Mouse (Mus musculus) lung, embryonic 15.5 days (tissue): ENCODE data around the gene Sorl1. TPM values are rescaled to one million over a fixed set of nuclear protein-coding genes. Genes with fewer than 3 reads are reported as not detected.

Source experiments
- ATAC-seq: fragments of 200-750 bp; cut with Nextera tagmentation; 2 replicates; pipeline ENCODE4 v1.8.0; 2017; ENCODE audit warnings: moderate number of reproducible peaks, borderline replicate concordance; ENCODE audit not compliant: low FRiP score, low TSS enrichment; ENCODE audit errors: extremely low read depth
- H3K27ac ChIP-seq: fragments of 300-500 bp; sonication (generic); 2 replicates; pipeline ENCODE4 v1.5.1; 2015; ENCODE audit warnings: moderate library complexity, mild to moderate bottlenecking, inconsistent platforms
- H3K27me3 ChIP-seq: fragments of 300-500 bp; sonication (generic); 2 replicates; pipeline ENCODE4 v1.6.1; 2015; ENCODE audit warnings: inconsistent platforms
- H3K36me3 ChIP-seq: fragments of 300-500 bp; sonication (generic); 2 replicates; pipeline ENCODE4 v1.6.1; 2015; ENCODE audit warnings: inconsistent platforms
- H3K4me1 ChIP-seq: fragments of 300-500 bp; sonication (generic); 2 replicates; pipeline ENCODE4 v1.6.1; 2015; ENCODE audit warnings: inconsistent platforms
- H3K4me2 ChIP-seq: fragments of 300-500 bp; sonication (generic); 2 replicates; pipeline ENCODE4 v1.6.1; 2015; ENCODE audit warnings: inconsistent platforms, mild to moderate bottlenecking, moderate library complexity
- H3K4me3 ChIP-seq: fragments of 300-500 bp; sonication (generic); 2 replicates; pipeline ENCODE4 v1.5.1; 2015; ENCODE audit warnings: mild to moderate bottlenecking, inconsistent platforms
- H3K9ac ChIP-seq: fragments of 300-500 bp; sonication (generic); 2 replicates; pipeline ENCODE4 v1.6.1; 2015; ENCODE audit warnings: inconsistent platforms
- H3K9me3 ChIP-seq: fragments of 300-500 bp; sonication (generic); 2 replicates; pipeline ENCODE4 v1.6.1; 2016; ENCODE audit warnings: inconsistent platforms
- WGBS: fragments of 180-500 bp; shearing (Covaris S2); methylation state at CpG from one replicate; pipeline ENCODE4 v1.1.7; 2015; 5-methylcytosine and 5-hydroxymethylcytosine counted together
- polyA plus RNA-seq: library from polyadenylated mRNA; unstranded; fragments of >200 nt; fragmentation: Nextera tagmentation; extraction: Ambion mirVana; gene quantifications from 2 replicates; pipeline ENCODE4 v1.2.1, GENCODE M21; 2015

Sorl1 gene
- polyA plus RNA-seq, 1 experiment from 2014 or later, result 14.9 TPM

DNA sequence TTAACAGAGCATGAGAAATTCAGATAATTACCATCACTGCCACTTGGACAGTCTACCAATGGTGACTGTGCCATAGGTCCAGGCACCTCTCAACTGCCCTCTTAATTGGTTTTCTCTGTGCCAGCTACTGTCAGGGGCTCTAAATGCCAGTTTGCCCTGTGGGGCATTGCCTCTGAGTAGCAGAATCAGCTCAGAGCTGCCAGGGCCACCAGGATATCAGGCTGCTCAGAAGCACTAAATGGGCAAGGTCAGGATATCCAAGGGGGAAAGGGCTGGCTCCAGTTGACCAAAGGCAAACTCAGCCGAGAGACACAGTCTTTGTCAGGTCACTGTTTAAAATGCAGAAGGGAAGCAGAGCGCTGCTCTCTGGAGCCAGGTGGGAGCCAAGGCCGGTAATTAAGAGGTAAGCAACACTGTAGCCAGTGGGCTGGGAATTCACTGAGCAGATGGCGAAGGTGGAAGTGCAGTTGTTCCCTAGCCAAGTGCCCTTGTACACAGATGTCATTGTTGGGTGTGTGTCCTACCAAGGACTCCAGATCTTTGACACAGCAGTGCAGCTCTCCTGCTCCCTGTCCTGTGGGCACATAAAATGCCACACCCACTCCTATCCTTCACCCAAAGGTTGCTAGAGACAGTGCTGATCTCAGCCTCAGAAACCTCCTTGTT, 181.0 kb downstream of the Sorl1 start:
- Histone ChIP-seq H3K36me3 (no peaks in the 10 kb centered on the region), H3K4me1 (peaks cover 10% of the 10 kb centered on the region), H3K4me2 (no peak overlapping the region), H3K9me3 (no peaks in the 10 kb centered on the region), H3K27me3 (no peaks in the 10 kb centered on the region), H3K27ac (no peak overlapping the region), H3K4me3 (no peak overlapping the region), H3K9ac (no peak overlapping the region)
- ATAC-seq, result no peak
- 73% methylated on average over 4 of the region's 4 CpGs for WGBS

DNA sequence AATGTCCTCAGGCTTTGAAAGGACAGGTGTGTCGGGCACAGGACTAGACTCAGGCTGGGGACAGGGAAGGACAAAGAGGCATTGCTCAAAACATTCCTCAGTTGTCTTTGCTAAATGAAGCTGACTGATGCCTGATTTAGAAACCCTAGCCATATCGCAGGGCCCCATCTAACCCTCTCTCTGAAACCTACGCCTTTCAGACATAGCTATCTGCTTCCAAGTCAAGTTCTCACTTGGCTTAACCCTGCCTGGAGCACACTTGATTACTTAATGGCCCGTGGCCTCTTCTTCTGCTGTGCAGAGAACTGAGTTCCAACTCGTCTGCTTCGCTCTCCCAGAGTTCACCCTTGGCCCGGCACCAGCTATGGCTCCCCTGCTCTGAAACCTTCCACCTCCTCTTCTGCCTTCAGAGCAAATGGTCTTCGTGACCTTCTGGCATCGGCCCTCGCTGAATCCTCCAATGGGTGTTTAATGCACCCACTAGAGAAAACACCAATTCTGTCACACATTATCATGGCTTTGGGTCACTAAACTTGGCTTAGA, 183.7 kb downstream of the Sorl1 start:
- 75% methylated on average over 10 of the region's 10 CpGs for WGBS

DNA sequence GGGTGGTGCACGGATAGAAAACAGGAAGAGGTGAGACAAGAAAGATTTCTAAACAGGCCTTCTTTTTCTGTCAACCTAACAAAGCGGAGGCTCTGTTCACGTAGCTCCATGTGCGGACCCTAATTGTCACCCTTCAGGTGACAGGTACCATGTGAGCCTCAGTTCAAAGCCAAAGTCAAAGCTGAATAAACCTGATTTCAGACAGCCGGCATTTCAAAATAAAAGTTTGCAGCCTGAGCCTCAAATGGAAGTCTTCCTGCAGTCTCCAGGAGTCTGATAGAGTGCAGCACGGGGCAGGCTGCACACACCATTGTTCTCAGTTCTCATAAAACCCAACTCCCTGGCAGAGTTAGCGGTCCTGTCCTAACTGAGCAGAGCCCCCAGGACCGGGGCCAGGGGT, 185.6 kb downstream of the Sorl1 start:
- Histone ChIP-seq H3K9ac (no peak overlapping the region), H3K4me1 (peaks cover 37% of the 10 kb centered on the region), H3K4me3 (no peak overlapping the region), H3K27ac (peak overlapping the region; percentile 83; the same call in 1 of the 2 replicates), H3K9me3 (no peaks in the 10 kb centered on the region), H3K36me3 (no peaks in the 10 kb centered on the region), H3K27me3 (no peaks in the 10 kb centered on the region), H3K4me2 (no peak overlapping the region)
- no peak for ATAC-seq
- WGBS, result 34% methylated on average over 8 of the region's 8 CpGs

More for the DNA sequence above, 183.7 kb downstream of the Sorl1 start:
- no peak for ATAC-seq
- Histone ChIP-seq H3K9ac (no peak overlapping the region), H3K27ac (no peak overlapping the region), H3K36me3 (no peaks in the 10 kb centered on the region), H3K4me2 (no peak overlapping the region), H3K4me1 (peaks cover 28% of the 10 kb centered on the region), H3K27me3 (no peaks in the 10 kb centered on the region), H3K9me3 (no peaks in the 10 kb centered on the region), H3K4me3 (no peak overlapping the region)

DNA sequence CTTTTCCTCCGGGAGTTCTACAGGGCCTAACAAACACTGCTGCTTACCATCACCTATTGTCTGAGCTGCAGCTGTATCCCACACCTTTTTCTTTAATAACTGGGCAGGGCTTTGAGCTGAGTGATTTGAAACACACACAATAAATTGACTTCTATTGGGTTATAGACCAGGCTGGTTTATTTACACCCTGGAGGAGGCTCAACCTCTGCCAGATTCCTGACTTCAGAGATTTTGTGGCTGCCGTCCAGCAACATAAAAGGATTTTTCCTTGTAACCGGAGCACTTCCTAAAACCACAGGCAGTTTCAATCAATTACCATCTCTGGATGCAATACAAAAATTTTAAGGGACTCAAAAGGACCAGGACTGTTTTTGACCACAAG, 186.1 kb downstream of the Sorl1 start:
- no peaks in the 10 kb centered on the region for H3K27me3 ChIP-seq
- ATAC-seq, result peak; percentile 23; the same call in 1 of the 2 replicates
- no peaks in the 10 kb centered on the region for H3K9me3 ChIP-seq
- H3K4me1 ChIP-seq, result peaks cover 37% of the 10 kb centered on the region
- H3K36me3 ChIP-seq, result no peaks in the 10 kb centered on the region
- H3K9ac ChIP-seq, result no peak overlapping the region
- no peak overlapping the region for H3K4me3 ChIP-seq
- no peak overlapping the region for H3K4me2 ChIP-seq
- peak overlapping the region; percentile 83 for H3K27ac ChIP-seq
- 6% methylated on average over 3 of the region's 3 CpGs for WGBS

DNA sequence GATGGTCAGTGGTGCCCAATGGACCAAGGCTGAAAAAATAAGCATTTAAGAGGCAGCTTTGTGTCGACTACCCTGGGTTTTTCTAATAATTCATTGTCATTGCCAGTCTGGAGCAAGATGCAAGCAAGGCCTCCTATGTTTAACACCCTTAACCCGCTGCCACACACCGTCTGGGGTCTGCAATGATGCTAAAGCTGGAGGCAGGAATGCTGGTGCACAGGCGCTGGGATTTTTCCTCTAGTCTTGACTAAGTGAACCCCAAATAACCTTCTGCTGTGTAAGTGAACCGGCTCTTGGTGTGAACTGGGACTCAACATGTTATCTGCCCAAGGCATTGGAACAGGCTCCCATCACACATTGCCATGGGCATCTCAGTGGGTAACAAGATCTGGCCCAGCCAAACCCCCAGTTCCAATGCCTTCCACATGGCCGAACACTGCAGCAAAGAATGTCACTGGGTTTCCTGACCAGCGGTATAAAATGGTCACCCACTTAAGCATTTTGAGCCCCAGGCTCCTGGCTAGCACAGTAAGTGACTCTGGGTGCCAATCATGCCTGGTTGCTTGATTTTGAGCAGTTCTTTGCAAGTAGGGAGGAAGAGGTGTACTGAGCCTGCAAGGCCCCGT, 186.6 kb downstream of the Sorl1 start:
- H3K9ac ChIP-seq, result no peak overlapping the region
- H3K9me3 ChIP-seq, result no peaks in the 10 kb centered on the region
- no peak for ATAC-seq
- 55% methylated on average over 8 of the region's 8 CpGs for WGBS
- no peak overlapping the region for H3K4me2 ChIP-seq
- no peak overlapping the region for H3K4me3 ChIP-seq
- peak overlapping the region; percentile 83 for H3K27ac ChIP-seq
- H3K27me3 ChIP-seq, result no peaks in the 10 kb centered on the region
- H3K36me3 ChIP-seq, result no peaks in the 10 kb centered on the region
- H3K4me1 ChIP-seq, result peaks cover 37% of the 10 kb centered on the region

DNA sequence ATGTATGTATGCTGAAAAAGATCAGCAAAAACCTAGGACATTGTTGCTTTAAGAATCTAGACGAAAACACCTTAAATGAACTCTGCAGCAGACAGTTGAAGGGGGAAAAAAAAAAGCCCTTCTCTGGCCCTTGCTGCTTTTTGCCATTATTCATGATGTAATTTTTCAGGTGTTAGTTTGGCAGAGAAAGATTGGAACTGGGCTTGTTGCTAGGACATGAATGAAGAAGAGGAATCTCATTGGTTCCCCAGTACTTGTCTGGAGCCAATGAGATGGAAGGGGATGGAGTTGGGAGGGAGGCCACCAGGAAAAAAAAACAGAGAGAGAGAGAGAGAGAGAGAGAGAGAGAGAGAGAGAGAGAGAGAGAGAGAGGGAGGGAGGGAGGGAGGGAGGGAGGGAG, 187.5 kb downstream of the Sorl1 start:
- Histone ChIP-seq H3K4me2 (no peak overlapping the region), H3K27ac (no peak overlapping the region), H3K9ac (no peak overlapping the region), H3K4me3 (no peak overlapping the region), H3K36me3 (no peaks in the 10 kb centered on the region), H3K4me1 (peaks cover 37% of the 10 kb centered on the region), H3K9me3 (no peaks in the 10 kb centered on the region), H3K27me3 (no peaks in the 10 kb centered on the region)
- 0% methylated on average over 1 of the region's 1 CpGs for WGBS
- no peak for ATAC-seq

DNA sequence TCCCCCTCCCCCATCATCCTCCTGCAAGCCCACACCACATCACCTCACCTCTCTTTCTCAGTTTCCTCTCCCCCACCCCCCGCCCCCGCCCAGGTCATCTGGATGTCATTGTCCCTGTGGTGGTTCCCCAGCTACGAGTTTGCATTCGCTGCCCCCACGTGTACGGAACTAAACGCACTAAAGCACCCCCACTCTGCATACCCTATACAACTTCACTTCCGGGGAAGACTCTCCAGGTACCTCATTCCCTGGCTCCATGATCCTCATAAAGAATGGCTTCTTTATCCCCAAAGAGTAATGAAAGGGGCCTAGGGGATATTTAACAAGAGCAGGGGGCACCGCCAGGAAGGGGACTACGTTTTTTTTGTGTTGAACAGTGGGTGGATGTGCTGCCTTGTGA, 188.1 kb downstream of the Sorl1 start:
- WGBS, result 6% methylated on average over 10 of the region's 10 CpGs

DNA sequence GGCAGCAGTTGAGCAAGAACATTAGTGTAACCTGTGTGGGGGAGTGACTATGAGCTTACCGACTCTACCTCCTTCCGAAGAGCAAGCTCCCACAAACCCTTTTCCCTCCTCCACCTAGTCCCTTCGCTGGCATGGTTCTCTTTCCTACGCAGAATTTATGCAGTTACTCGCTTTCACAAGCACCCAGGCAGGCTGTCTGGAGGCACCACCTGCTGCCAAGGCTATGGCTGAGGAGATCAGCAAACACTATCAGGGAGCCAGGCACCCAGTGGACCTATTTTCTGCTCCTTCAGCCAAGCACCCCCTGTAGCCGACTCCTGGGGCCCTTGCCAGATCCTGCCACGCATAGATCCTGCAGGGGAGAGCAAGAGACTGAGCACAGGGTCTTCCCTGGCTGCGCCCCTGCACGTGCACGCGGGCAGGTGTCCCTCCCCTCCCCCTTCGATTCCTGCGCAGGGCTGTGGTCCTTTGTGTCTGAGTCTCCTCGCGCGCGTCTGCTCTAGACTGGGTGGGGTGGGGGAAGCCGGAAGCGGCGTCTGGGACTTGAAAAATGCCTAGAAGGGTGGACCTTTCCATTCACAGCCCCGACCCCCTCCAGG, 188.6 kb downstream of the Sorl1 start:
- 4% methylated on average over 21 of the region's 21 CpGs for WGBS
- Histone ChIP-seq H3K4me3 (peak overlapping the region; percentile 34), H3K27me3 (no peaks in the 10 kb centered on the region), H3K4me1 (peaks cover 37% of the 10 kb centered on the region), H3K9ac (peak overlapping the region; percentile 52), H3K36me3 (no peaks in the 10 kb centered on the region), H3K27ac (peak overlapping the region; percentile 96), H3K4me2 (peak overlapping the region; percentile 80), H3K9me3 (no peaks in the 10 kb centered on the region)
- ATAC-seq, result peak; percentile 72

More for the DNA sequence above, 188.1 kb downstream of the Sorl1 start:
- Histone ChIP-seq H3K4me1 (peaks cover 37% of the 10 kb centered on the region), H3K36me3 (no peaks in the 10 kb centered on the region), H3K9me3 (no peaks in the 10 kb centered on the region), H3K4me3 (peak overlapping the region; percentile 34), H3K27me3 (no peaks in the 10 kb centered on the region), H3K4me2 (peak overlapping the region; percentile 80), H3K27ac (peak overlapping the region; percentile 96), H3K9ac (peak overlapping the region; percentile 52; the same call in 1 of the 2 replicates)
- no peak; the same call in 1 of the 2 replicates for ATAC-seq

DNA sequence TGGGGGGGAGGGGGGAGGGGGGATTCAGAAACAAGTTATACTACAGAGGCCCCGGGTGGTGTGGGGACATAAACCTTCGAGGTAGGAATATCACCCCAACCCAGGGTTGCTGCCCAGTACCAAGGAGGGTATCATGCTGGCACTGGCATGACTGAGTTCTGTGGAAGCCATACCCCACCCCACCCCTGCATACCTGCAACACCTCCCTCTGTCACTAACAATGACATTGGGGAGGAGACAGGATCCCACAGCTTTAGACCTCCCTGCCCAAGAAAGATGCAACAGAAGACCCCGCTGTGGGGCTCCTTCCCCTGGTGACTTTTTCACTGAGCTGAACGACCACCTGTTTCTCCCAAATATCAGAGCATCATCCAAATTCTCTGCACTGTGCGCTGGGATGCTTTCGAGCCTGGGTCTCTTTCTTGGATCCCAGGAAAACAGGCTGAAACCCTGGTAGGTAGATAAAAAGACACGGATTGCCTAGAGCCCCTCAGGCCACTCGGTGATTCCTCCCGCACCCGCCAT, 189.2 kb downstream of the Sorl1 start:
- Histone ChIP-seq H3K27ac (peak overlapping the region; percentile 96), H3K9me3 (no peaks in the 10 kb centered on the region), H3K4me1 (peaks cover 37% of the 10 kb centered on the region), H3K36me3 (no peaks in the 10 kb centered on the region), H3K9ac (peak overlapping the region; percentile 52), H3K4me3 (peak overlapping the region; percentile 34), H3K4me2 (peak overlapping the region; percentile 80), H3K27me3 (no peaks in the 10 kb centered on the region)
- no peak for ATAC-seq
- 22% methylated on average over 10 of the region's 10 CpGs for WGBS

DNA sequence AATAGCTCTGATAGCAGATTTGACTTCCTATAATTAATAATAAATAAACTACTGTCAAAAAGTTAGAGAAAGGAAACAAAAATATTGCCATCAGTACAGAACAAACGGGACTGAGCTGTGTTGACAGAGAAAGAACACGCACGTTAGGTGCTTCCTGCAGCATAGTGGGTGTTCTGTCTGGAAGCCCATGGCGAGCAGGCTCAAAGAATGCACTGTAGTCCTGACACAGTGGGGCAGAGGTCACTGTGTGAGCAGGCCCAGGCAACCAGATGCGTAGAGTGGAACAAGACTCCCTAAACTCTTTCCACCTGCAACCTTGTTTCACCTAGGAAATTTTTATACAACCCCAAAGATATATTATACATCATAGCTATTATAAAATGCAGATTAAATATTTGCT, 194.1 kb downstream of the Sorl1 start:
- Histone ChIP-seq H3K4me1 (peaks cover 6% of the 10 kb centered on the region), H3K36me3 (no peaks in the 10 kb centered on the region), H3K4me2 (no peak overlapping the region), H3K9ac (no peak overlapping the region), H3K9me3 (no peaks in the 10 kb centered on the region), H3K27ac (no peak overlapping the region), H3K27me3 (no peaks in the 10 kb centered on the region), H3K4me3 (no peak overlapping the region)
- ATAC-seq, result no peak
- 53% methylated on average over 5 of the region's 5 CpGs for WGBS

DNA sequence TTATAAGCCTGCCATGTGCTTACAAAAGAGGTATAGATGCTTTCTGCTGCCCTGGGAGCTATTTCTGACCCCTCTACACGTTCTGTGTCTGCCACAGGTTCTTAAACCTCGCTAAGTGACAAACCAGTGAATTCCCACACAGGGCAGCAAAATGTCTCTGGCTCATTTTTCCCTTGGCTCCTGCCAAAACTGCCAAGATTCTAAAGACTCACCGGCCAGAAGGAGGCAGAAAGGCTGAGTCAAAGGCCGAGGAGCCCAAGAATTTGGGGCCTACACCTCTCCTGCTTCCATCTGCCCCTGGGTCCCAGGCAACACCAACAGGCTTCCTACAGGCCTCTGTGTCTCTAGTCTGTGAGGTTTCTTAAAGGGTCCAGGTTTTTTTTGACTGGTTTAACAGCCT, 198.4 kb downstream of the Sorl1 start:
- no peaks in the 10 kb centered on the region for H3K4me1 ChIP-seq
- ATAC-seq, result no peak
- H3K36me3 ChIP-seq, result no peaks in the 10 kb centered on the region
- no peak overlapping the region for H3K27ac ChIP-seq
- no peak overlapping the region for H3K4me2 ChIP-seq
- H3K4me3 ChIP-seq, result no peak overlapping the region
- no peaks in the 10 kb centered on the region for H3K9me3 ChIP-seq
- 55% methylated on average over 4 of the region's 4 CpGs for WGBS
- no peak overlapping the region for H3K9ac ChIP-seq
- no peaks in the 10 kb centered on the region for H3K27me3 ChIP-seq

DNA sequence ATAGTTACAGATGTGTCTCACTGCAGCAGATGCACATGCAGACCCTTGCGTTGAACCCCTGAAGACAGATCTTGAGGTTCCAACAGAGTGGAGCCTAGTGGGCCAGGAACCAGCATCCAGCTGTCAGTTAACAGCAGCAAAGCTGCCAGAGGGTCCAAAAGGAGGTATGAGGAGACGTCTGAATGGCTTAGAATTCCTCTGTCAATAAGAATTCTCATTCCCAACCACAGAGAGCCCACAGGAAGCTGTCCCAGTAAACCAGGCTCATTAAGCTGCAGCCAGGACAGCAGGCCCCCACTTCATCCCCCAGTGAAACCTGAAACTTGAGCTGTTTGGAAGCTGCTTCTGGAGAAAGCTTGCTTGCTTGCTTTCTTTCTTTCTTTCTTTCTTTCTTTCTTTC, 200.0 kb downstream of the Sorl1 start:
- WGBS, result 47% methylated on average over 2 of the region's 2 CpGs
- Histone ChIP-seq H3K4me2 (no peak overlapping the region), H3K27me3 (no peaks in the 10 kb centered on the region), H3K27ac (no peak overlapping the region), H3K4me1 (no peaks in the 10 kb centered on the region), H3K4me3 (no peak overlapping the region), H3K9me3 (no peaks in the 10 kb centered on the region), H3K36me3 (no peaks in the 10 kb centered on the region), H3K9ac (no peak overlapping the region)
- no peak for ATAC-seq
